Mouse (Mus musculus) liver, embryonic 16.5 days (tissue): ENCODE data around the gene Ascc2. TPM values are rescaled to one million over a fixed set of nuclear protein-coding genes. Genes with fewer than 3 reads are reported as not detected.

Source experiments
- ATAC-seq: fragments of 200-750 bp; cut with Nextera tagmentation; 2 replicates; pipeline ENCODE4 v1.8.0; 2017; ENCODE audit warnings: low read depth, mild to moderate bottlenecking, moderate number of reproducible peaks, moderate library complexity
- H3K27ac ChIP-seq: fragments of 300-500 bp; sonication (generic); 2 replicates; pipeline ENCODE4 v1.5.1; 2014; ENCODE audit warnings: mild to moderate bottlenecking, low read length
- H3K27me3 ChIP-seq: fragments of 300-500 bp; sonication (generic); 2 replicates; pipeline ENCODE4 v1.6.1; 2014; ENCODE audit warnings: low read depth, low read length, mixed read lengths; ENCODE audit not compliant: control insufficient read depth, insufficient read depth
- H3K36me3 ChIP-seq: fragments of 300-500 bp; sonication (generic); 2 replicates; pipeline ENCODE4 v1.6.1; 2014; ENCODE audit warnings: mild to moderate bottlenecking; ENCODE audit not compliant: control insufficient read depth, insufficient read depth
- H3K4me1 ChIP-seq: fragments of 300-500 bp; sonication (generic); 2 replicates; pipeline ENCODE4 v1.6.1; 2014; ENCODE audit warnings: low read depth, low read length, mixed read lengths; ENCODE audit not compliant: control insufficient read depth
- H3K4me2 ChIP-seq: fragments of 300-500 bp; sonication (generic); 2 replicates; pipeline ENCODE4 v1.6.1; 2014; ENCODE audit warnings: low read depth, low read length, mixed read lengths
- H3K4me3 ChIP-seq: fragments of 300-500 bp; sonication (generic); 2 replicates; pipeline ENCODE4 v1.5.1; 2014; ENCODE audit warnings: low read depth, mild to moderate bottlenecking, low read length
- H3K9ac ChIP-seq: fragments of 300-500 bp; sonication (generic); 2 replicates; pipeline ENCODE4 v1.6.1; 2014; ENCODE audit warnings: low read depth, low read length
- H3K9me3 ChIP-seq: fragments of 300-500 bp; sonication (generic); replicated peaks from 2 replicates; pipeline ENCODE4 v1.6.1; 2016; ENCODE audit warnings: low read length; ENCODE audit not compliant: control insufficient read depth
- WGBS: fragments of 180-500 bp; shearing (Covaris S2); extraction: QIAGEN DNeasy Blood & Tissue Kit; methylation state at CpG from one replicate; pipeline ENCODE4 v1.1.7; 2014; ENCODE audit not compliant: insufficient replicate concordance; 5-methylcytosine and 5-hydroxymethylcytosine counted together
- polyA plus RNA-seq: library from polyadenylated mRNA; unstranded; fragments of >200 nt; fragmentation: Nextera tagmentation; extraction: Ambion mirVana; gene quantifications from 2 replicates; pipeline ENCODE4 v1.2.1, GENCODE M21; 2015

The Ascc2 gene
- polyA plus RNA-seq, 1 experiment from 2014 or later, result 18.2 TPM

DNA sequence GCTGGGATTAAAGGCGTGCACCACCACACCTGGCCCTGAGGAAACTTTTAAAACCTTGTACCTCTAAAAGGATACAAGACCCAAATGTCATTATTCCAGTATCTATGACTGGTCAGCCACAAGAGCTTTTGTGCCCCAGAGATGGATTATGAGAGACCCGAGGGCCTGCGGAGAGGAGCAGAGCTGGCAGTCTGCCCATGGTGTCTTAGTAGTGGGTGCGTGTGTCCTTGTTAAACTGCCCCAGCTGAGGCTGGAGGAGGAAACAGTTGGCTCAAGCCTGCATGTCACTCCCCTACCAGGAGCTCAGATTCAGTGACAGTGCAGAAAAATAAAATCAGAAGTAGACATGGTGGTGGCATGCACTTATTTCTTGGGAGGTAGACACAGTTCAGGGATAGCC lies 47.5 kb downstream of the Ascc2 start:
- Histone ChIP-seq H3K4me2 (no peak overlapping the region), H3K27me3 (no peaks in the 10 kb centered on the region), H3K36me3 (peaks cover 10% of the 10 kb centered on the region), H3K27ac (no peak overlapping the region), H3K9me3 (no peaks in the 10 kb centered on the region), H3K9ac (no peak overlapping the region), H3K4me3 (no peak overlapping the region), H3K4me1 (no peaks in the 10 kb centered on the region)
- no peak for ATAC-seq
- 74% methylated on average over 4 of the region's 4 CpGs for WGBS

DNA sequence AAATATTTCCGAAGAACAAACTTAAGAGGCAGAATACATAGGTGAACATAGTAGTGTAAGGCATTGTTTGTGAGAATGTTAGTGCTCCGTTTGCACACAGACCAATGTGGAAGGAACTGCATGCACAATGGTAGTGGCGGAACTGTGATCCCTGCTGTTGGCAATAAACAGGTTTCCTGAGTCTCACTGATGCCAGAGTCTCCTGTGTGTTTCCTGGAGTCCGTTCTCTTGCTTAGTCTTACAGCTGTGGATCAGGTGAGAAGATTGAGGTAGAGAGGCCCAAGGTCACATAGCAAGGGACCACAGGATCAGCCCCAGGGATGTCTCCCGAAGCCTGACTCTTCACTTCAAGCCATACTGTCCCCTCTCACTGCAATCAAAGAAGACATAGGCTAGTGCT lies 48.0 kb downstream of the Ascc2 start:
- H3K4me2 ChIP-seq, result no peak overlapping the region
- H3K9me3 ChIP-seq, result no peaks in the 10 kb centered on the region
- ATAC-seq, result no peak
- peaks cover 10% of the 10 kb centered on the region for H3K36me3 ChIP-seq
- H3K27ac ChIP-seq, result no peak overlapping the region
- 72% methylated on average over 5 of the region's 5 CpGs for WGBS
- no peaks in the 10 kb centered on the region for H3K27me3 ChIP-seq
- H3K4me3 ChIP-seq, result no peak overlapping the region
- H3K9ac ChIP-seq, result no peak overlapping the region
- H3K4me1 ChIP-seq, result no peaks in the 10 kb centered on the region

DNA sequence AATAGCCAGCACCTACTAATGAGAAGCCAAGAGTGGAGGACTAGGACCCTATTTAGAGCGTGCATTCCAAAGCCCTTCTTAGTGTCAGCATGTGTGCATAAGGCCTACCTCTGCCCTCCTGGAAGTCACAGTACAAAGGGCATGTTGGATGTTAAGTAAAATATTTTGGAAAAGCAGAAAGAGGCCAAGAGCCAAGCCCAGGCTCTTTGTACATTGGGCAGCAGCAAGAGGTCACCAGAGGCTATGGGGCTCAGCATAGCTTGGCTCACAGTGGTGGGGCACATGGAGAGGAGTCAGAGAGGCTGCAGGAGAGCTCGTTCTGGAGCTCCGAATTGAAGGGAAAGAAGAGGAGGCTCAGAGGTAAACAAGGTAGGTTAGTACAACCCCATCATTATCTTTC lies 49.5 kb downstream of the Ascc2 start:
- H3K4me3 ChIP-seq, result no peak overlapping the region
- H3K4me2 ChIP-seq, result no peak overlapping the region
- peaks cover 4% of the 10 kb centered on the region; the same call in 1 of the 2 replicates for H3K36me3 ChIP-seq
- H3K27ac ChIP-seq, result no peak overlapping the region
- peak; percentile 39; the same call in 1 of the 2 replicates for ATAC-seq
- H3K9me3 ChIP-seq, result no peaks in the 10 kb centered on the region
- no peaks in the 10 kb centered on the region for H3K27me3 ChIP-seq
- no peak overlapping the region for H3K9ac ChIP-seq
- WGBS, result 65% methylated on average over 3 of the region's 3 CpGs
- no peaks in the 10 kb centered on the region for H3K4me1 ChIP-seq

DNA sequence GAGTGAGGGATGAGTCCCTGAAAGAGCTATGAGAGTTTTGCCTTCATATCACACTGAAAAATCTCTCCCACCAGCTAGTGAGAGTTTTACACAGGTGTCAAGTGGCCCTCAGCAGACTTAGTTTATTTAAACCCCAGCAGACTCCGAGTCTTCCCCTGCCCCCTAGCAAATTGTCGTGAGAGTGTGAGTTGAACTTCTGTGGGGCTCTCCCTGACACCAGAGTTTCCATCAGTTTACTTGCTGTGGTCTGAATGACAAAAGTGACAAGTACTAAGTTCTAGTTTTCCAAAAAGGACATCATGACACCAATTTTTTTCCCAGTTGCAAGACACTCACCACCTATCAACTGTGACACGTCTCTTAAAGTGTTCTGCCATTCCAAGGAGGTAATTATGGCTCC lies 50.3 kb downstream of the Ascc2 start:
- Histone ChIP-seq H3K9ac (no peak overlapping the region), H3K36me3 (peaks cover 4% of the 10 kb centered on the region; the same call in 1 of the 2 replicates), H3K4me1 (no peaks in the 10 kb centered on the region), H3K4me3 (no peak overlapping the region), H3K27me3 (no peaks in the 10 kb centered on the region), H3K9me3 (no peaks in the 10 kb centered on the region), H3K27ac (no peak overlapping the region), H3K4me2 (no peak overlapping the region)
- 58% methylated on average over 3 of the region's 3 CpGs for WGBS
- no peak for ATAC-seq

DNA sequence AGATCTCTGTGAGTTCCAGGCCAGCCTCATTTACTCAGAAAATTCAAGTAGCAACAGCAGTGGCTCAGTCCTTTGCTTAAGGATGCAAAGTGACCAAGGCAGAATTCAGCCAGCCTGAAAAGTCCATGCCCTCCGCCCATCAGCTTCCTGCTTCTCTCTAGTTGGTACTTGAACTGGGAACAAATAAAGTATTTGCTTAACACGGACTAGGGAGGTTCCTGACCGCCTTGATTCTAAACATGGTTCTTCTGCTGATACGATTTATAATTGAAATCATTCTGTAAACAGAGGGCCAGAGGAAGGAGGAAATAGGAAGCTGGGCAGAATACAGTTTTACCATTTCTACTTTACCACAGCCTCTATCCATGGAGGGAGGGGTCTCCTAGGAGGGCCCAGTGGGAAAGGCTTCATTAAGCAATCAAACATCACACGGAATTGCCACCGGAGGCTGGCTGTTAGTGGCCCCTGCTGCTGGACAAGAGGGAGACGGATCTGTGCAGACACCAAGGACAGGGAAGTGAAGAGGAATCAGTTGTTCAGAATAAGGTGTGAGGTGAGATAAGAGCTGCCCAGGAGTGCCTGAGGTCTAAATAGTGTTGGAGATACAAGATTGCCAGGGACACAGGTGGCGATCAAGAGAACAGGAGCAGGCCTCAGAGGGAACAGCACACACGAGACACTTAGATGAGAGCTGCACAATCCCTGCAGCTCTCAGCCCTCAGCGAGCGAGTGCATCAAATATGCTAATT lies 51.3 kb downstream of the Ascc2 start:
- no peaks in the 10 kb centered on the region for H3K36me3 ChIP-seq
- no peak overlapping the region for H3K4me3 ChIP-seq
- no peak overlapping the region for H3K4me2 ChIP-seq
- H3K27me3 ChIP-seq, result no peaks in the 10 kb centered on the region
- WGBS, result 48% methylated on average over 11 of the region's 11 CpGs
- no peak overlapping the region for H3K27ac ChIP-seq
- no peak for ATAC-seq
- H3K9ac ChIP-seq, result no peak overlapping the region
- H3K4me1 ChIP-seq, result no peaks in the 10 kb centered on the region
- H3K9me3 ChIP-seq, result no peaks in the 10 kb centered on the region

DNA sequence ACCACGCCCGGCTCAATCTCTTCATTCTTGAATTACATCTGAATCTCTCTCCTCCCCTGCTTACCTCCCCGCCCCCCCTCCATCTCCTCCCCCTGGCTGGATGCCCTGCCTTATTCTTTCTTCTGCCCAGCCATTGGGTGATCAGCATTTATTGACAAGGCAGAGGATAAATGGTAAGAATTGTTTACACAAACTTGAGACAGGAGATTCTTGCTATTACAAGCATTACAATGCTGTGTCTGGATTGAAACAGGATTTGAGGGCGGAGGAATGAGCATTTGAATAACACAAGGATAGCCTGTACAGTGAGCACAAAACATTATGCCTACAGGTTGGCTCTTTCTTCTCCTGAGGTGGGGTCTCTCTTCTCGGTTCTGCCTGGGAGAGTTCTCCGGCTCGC lies 52.8 kb downstream of the Ascc2 start:
- H3K9me3 ChIP-seq, result no peaks in the 10 kb centered on the region
- ATAC-seq, result no peak
- WGBS, result 70% methylated on average over 7 of the region's 7 CpGs
- H3K4me1 ChIP-seq, result no peaks in the 10 kb centered on the region
- no peak overlapping the region for H3K27ac ChIP-seq
- H3K9ac ChIP-seq, result no peak overlapping the region
- no peak overlapping the region for H3K4me2 ChIP-seq
- H3K4me3 ChIP-seq, result no peak overlapping the region
- no peaks in the 10 kb centered on the region for H3K36me3 ChIP-seq
- no peaks in the 10 kb centered on the region for H3K27me3 ChIP-seq

DNA sequence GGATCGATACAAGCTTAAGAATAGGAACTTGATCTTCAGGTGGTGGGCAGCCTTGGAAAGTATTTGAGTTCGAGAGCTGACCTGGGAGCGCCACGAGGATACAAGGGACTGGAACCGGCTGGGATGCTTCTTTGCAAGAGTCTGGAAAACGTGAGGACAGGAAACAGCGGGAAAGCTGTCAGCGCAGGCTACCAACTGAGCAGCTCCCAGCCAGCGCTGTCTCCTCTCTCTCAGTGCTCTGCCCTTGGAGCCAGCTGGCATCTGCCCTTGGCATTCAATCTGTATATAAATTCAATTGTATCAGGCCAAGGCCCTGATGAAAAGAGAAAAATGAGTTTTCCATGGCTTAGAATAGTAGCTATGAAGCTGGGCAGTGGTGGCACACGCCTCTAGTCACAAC lies 53.7 kb downstream of the Ascc2 start:
- H3K36me3 ChIP-seq, result no peaks in the 10 kb centered on the region
- H3K4me1 ChIP-seq, result no peaks in the 10 kb centered on the region
- no peak for ATAC-seq
- 63% methylated on average over 10 of the region's 10 CpGs for WGBS
- no peak overlapping the region for H3K27ac ChIP-seq
- no peak overlapping the region for H3K4me2 ChIP-seq
- H3K9ac ChIP-seq, result no peak overlapping the region
- no peak overlapping the region for H3K4me3 ChIP-seq
- H3K9me3 ChIP-seq, result no peaks in the 10 kb centered on the region
- H3K27me3 ChIP-seq, result no peaks in the 10 kb centered on the region

DNA sequence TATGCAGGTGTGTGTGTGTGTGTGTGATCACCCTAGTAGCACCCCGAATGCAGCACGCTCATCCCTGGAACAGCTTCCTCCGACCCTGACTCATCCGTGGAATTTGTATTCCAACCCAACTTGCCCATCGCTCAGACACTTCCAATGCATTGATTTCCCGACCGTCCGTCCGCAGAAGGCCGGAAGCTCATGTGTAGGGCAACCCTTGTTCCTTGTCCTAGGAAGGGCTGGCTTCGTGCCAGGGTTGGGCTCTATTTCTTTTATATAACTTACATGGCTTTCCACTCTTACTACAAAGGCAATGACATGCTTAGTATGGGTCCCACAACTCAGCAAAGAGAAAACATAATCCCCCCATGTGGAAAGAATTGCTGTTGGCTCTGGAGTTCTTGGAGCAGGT lies 54.6 kb downstream of the Ascc2 start:
- no peak overlapping the region for H3K4me2 ChIP-seq
- H3K9me3 ChIP-seq, result no peaks in the 10 kb centered on the region
- H3K27ac ChIP-seq, result no peak overlapping the region
- H3K4me3 ChIP-seq, result no peak overlapping the region
- no peak for ATAC-seq
- H3K9ac ChIP-seq, result no peak overlapping the region
- no peaks in the 10 kb centered on the region for H3K27me3 ChIP-seq
- H3K4me1 ChIP-seq, result peaks cover 2% of the 10 kb centered on the region
- no peaks in the 10 kb centered on the region for H3K36me3 ChIP-seq
- 78% methylated on average over 11 of the region's 11 CpGs for WGBS

DNA sequence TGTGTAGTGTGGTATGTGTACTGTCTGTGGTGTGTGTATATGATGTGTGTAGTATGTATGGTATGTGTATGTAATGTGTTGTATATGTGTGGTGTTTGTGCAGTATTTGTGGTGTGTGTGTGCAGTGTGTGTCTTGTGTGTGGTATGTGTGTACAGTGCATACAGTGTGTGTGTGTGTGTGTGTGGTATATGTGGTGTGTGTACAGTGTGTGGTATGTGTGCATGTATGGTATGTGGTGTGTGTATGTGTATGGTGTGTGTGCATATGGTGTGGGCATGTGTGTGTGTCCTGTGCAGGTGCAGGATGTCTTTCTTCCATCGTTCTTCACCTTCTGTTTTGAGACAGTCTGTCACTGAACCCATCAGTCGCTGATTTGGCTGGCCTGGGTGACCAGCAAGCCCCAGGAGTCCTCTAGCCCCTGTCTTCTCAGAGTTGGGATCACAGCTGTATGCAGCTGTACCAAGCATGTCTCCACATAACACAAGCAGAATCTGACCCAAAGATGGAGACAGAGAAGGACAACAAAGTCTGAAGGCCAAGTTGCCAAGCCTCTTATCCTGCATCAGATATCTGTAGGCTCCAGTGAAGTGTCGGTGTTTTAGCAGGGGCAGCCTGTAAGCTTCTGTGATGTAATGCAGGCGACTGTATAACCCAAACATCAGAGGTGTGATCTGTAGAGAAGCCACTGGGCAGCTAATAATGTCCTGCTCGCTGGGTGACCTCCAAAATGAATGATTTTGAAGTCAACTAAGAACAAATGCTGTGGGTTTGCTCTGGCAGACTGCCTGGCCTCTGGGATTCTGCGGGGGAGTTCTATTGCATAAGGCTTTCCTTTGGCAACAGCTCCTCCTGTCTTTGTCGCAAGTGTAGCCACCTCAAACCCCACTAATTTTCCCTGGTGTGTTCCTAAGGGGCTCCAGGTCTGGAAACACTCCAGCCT lies 59.8 kb downstream of the Ascc2 start:
- Histone ChIP-seq H3K9me3 (no peaks in the 10 kb centered on the region), H3K4me1 (peaks cover 7% of the 10 kb centered on the region), H3K27me3 (no peaks in the 10 kb centered on the region), H3K36me3 (peaks cover 7% of the 10 kb centered on the region), H3K27ac (no peak overlapping the region), H3K9ac (no peak overlapping the region), H3K4me2 (no peak overlapping the region), H3K4me3 (no peak overlapping the region)
- ATAC-seq, result peak; percentile 70
- 32% methylated on average over 7 of the region's 7 CpGs for WGBS
